ENCODE assay signal across 16 mouse cellular contexts in genomic region chr4:9003891-9004290, GRCm38 (mm10).
"Had no signal": no experiment of that assay in that cellular context is flagged by ENCODE, and none has a peak within 500 bp of the region (broad histone marks: within the 10 kb centered on the region; RNA-seq: fewer than 3 reads in every experiment).

No protein-coding gene starts in this region.

- H3K4me3 ChIP-seq: neural tube, embryonic 13.5 days; neural tube, embryonic 15.5 days; stomach, embryonic 15.5 days had no signal

- H3K27me3 ChIP-seq: neural tube, embryonic 13.5 days; neural tube, embryonic 15.5 days; stomach, embryonic 15.5 days had no signal

- H3K36me3 ChIP-seq: neural tube, embryonic 13.5 days; neural tube, embryonic 15.5 days; stomach, embryonic 15.5 days had no signal

- H3K4me1 ChIP-seq: neural tube, embryonic 15.5 days; stomach, embryonic 15.5 days had no signal

- H3K27ac ChIP-seq: neural tube, embryonic 13.5 days; neural tube, embryonic 15.5 days; stomach, embryonic 15.5 days; stomach, postnatal 0 days had no signal

- H3K9me3 ChIP-seq: neural tube, embryonic 13.5 days; neural tube, embryonic 15.5 days; stomach, embryonic 15.5 days had no signal

- H3K4me2 ChIP-seq: neural tube, embryonic 13.5 days; neural tube, embryonic 15.5 days; stomach, embryonic 15.5 days had no signal

- H3K9ac ChIP-seq: neural tube, embryonic 13.5 days; neural tube, embryonic 15.5 days; stomach, embryonic 15.5 days had no signal

- DNase-seq: retina, postnatal 1 day; right cerebral cortex, adult 18-20 months; right cerebral cortex, postnatal 14 days; right cerebral cortex, postnatal 25 days; right cerebral cortex, postnatal 4 days; spleen, adult 18-20 months; thymus, adult 18-20 months; thymus, adult 2 months; thymus, postnatal 14 days; thymus, postnatal 25 days; thymus, postnatal 36 days; thymus, postnatal 4 days had no signal
